Mouse (Mus musculus) kidney, adult 2 months (tissue): ENCODE data around the gene Rmi1.

Experiments
- CTCF ChIP-seq: fragments of 200-500 bp; conservative IDR thresholded peaks from 2 replicates; pipeline ENCODE4 v1.5.1; 2011; ENCODE audit warnings: low read depth, mild to moderate bottlenecking, control low read depth, low read length, moderate library complexity, mixed read lengths; ENCODE audit not compliant: insufficient read depth, insufficient read length
- POLR2A ChIP-seq: fragments of 200-500 bp; IDR thresholded peaks from one replicate; pipeline ENCODE4 v1.6.1; 2011; ENCODE audit warnings: low read depth, low read length, control low read depth

DNA sequence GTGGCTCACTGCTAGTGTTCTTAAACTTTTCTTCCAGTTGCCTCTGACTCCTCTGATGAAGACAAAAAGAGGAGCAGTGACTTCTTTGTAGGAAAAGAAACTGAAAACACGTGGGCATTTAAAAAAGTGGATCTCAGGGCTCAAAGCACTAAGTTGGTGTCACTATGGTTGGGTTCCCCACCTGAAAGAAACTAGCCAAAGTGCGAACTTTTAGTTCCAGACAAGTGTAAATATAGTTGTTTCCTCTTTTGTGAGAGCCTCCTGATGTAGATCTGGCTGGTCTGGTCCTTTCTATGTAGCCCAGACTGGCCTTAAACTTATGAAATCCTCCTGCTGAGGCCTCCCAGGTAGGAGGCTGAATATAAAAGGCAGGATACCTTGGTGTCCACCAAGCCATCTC, 44.5 kb downstream of the Rmi1 start:
- TF ChIP-seq CTCF (no peak), POLR2A (no peak)
